Mouse (Mus musculus): Measurements from ENCODE around the gene Ccdc13. TPM values are rescaled to one million over a fixed set of nuclear protein-coding genes. Genes with fewer than 3 reads are reported as not detected.

The Ccdc13 gene
- 0.23 TPM in 1 of 2 replicates, not detected in the other for polyA plus RNA-seq (2015; fragmentation: Nextera tagmentation; extraction: Ambion mirVana)

GRCm38 (mm10) chr9:121838829-121839621, at the start of gene Ccdc13:
Gene Ccdc13, minus strand, starts transcription at chr9:121839461.
- Histone ChIP-seq H3K4me3 (peak within 1 kb of the TSS; percentile 58), H3K9me3 (replicated peaks) (no peaks in the 10 kb centered on the region), H3K9ac (peak within 1 kb of the TSS; percentile 52), H3K27me3 (no peaks in the 10 kb centered on the region), H3K36me3 (no peaks in the 10 kb centered on the region), H3K4me1 (replicated peaks) (peaks cover 11% of the 10 kb centered on the region), H3K4me2 (peak within 1 kb of the TSS; percentile 93), H3K27ac (no peak within 1 kb of the TSS)
- peak; percentile 73 for ATAC-seq (replicated peaks; ENCODE audit: insufficient number of reproducible peaks, insufficient read depth, low FRiP score, low read depth)
- WGBS, result 4% methylated on average over 61 of the region's 61 CpGs

GRCm38 (mm10) chr9:121882015-121882457, 42.8 kb upstream of the Ccdc13 start:
- ATAC-seq (replicated peaks; ENCODE audit: insufficient number of reproducible peaks, insufficient read depth, low FRiP score, low read depth), result no peak
- Histone ChIP-seq H3K27ac (no peak overlapping the region), H3K9me3 (replicated peaks) (no peaks in the 10 kb centered on the region), H3K27me3 (no peaks in the 10 kb centered on the region), H3K4me3 (no peak overlapping the region), H3K4me1 (replicated peaks) (peaks cover 4% of the 10 kb centered on the region; the same call in 1 of the 2 replicates), H3K36me3 (no peaks in the 10 kb centered on the region), H3K9ac (no peak overlapping the region), H3K4me2 (no peak overlapping the region)
- 39% methylated on average over 7 of the region's 7 CpGs for WGBS

DNA sequence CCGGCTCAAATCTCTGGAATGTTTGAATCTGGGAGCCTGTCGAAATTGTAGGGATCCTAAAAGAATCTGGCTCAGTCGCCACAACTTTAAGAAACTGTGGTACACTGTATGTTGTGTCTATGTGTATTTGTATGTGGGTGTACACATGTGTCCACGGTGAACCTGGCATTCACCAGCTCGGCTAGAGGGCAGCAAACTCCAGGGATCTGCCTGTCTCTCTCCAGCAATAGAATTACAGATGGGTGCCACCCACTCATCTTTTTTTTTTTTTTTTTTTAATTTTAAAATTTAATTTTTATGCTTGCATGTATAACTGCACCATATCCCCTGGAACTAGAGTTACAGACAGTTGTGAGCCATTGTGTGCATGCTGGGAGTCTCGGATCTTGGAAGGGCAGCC, 42.0 kb upstream of the Ccdc13 start:
- H3K27ac ChIP-seq, result no peak overlapping the region

DNA sequence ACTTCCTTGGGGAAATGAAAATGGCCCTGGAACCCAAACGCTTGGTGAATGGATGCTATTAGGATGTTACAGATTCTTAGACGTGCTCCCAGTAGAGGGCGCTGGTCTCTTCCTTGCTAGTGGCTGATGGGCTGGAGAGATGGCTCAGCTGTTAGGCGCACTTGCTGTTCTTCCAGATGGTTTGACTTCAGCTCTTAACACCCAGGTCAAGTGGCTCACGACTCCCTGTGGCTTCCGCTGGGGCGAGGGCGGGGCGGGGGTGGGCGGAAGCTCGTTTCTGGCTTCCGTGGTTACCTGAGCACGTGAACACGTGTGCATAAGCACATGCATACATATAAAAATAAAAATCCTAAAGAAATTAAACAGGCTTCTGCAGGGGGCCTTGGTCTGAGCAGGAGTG, 41.6 kb upstream of the Ccdc13 start:
- Histone ChIP-seq H3K27ac (no peak overlapping the region), H3K4me3 (no peak overlapping the region), H3K9ac (no peak overlapping the region), H3K4me2 (peak overlapping the region; percentile 35; the same call in 1 of the 2 replicates), H3K36me3 (no peaks in the 10 kb centered on the region), H3K27me3 (no peaks in the 10 kb centered on the region), H3K9me3 (replicated peaks) (no peaks in the 10 kb centered on the region), H3K4me1 (replicated peaks) (peaks cover 4% of the 10 kb centered on the region; the same call in 1 of the 2 replicates)
- 19% methylated on average over 14 of the region's 14 CpGs for WGBS
- no peak for ATAC-seq (replicated peaks; ENCODE audit: insufficient number of reproducible peaks, insufficient read depth, low FRiP score, low read depth)

More for the DNA sequence above, 42.0 kb upstream of the Ccdc13 start:
- Histone ChIP-seq H3K27me3 (no peaks in the 10 kb centered on the region), H3K4me3 (no peak overlapping the region), H3K4me2 (peak overlapping the region; percentile 35; the same call in 1 of the 2 replicates), H3K9ac (no peak overlapping the region), H3K4me1 (replicated peaks) (peaks cover 4% of the 10 kb centered on the region; the same call in 1 of the 2 replicates), H3K9me3 (replicated peaks) (no peaks in the 10 kb centered on the region), H3K36me3 (no peaks in the 10 kb centered on the region)
- 59% methylated on average over 6 of the region's 6 CpGs for WGBS
- ATAC-seq (replicated peaks; ENCODE audit: insufficient number of reproducible peaks, insufficient read depth, low FRiP score, low read depth), result no peak

- Histone ChIP-seq H3K36me3 (no peaks in the 10 kb centered on the region), H3K27ac (no peak overlapping the region), H3K4me1 (replicated peaks) (peaks cover 4% of the 10 kb centered on the region; the same call in 1 of the 2 replicates), H3K4me2 (no peak overlapping the region), H3K4me3 (no peak overlapping the region), H3K9me3 (replicated peaks) (no peaks in the 10 kb centered on the region), H3K9ac (no peak overlapping the region), H3K27me3 (no peaks in the 10 kb centered on the region)
- WGBS, result 17% methylated on average over 3 of the region's 3 CpGs
- no peak for ATAC-seq (replicated peaks; ENCODE audit: insufficient number of reproducible peaks, insufficient read depth, low FRiP score, low read depth)
These were observed 37.9 kb upstream of the Ccdc13 start for GRCm38 (mm10) chr9:121877052-121877740.

- Histone ChIP-seq H3K9ac (no peak overlapping the region), H3K9me3 (replicated peaks) (no peaks in the 10 kb centered on the region), H3K4me2 (no peak overlapping the region), H3K4me1 (replicated peaks) (no peaks in the 10 kb centered on the region), H3K27ac (no peak overlapping the region), H3K36me3 (no peaks in the 10 kb centered on the region), H3K27me3 (no peaks in the 10 kb centered on the region), H3K4me3 (no peak overlapping the region)
- ATAC-seq (replicated peaks; ENCODE audit: insufficient number of reproducible peaks, insufficient read depth, low FRiP score, low read depth), result no peak
These were observed 34.3 kb upstream of the Ccdc13 start for GRCm38 (mm10) chr9:121873578-121873977.

GRCm38 (mm10) chr9:121872062-121872683, 32.9 kb upstream of the Ccdc13 start:
- H3K4me3 ChIP-seq, result no peak overlapping the region

DNA sequence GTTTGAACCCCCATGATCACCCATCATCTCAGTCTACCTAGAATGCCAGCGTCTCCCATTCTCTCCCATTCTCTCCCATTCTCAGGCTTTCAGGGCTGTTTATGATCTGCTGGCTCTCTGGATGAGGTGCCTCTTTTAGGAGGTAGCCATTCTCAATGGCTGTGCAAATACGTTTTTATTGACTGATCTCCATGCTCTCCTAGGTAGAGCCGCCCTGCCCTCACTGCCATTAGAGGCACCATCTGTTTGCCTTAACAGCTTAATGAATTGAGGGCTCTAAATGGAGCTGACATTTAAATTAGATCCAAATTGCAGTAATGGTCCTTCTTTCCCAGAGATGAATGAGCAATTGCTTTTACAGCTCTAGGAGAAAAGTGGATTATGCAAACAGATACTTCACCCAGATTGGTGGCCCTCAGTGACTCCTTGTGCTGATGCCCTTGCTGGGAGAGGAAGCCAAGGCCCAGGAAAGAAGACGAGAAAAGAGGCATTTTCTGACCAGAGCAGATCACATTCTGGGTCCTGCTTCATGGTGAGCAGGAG, 30.8 kb upstream of the Ccdc13 start:
- WGBS, result 60% methylated on average over 4 of the region's 4 CpGs
- Histone ChIP-seq H3K9ac (no peak overlapping the region), H3K4me3 (no peak overlapping the region), H3K4me2 (no peak overlapping the region), H3K9me3 (replicated peaks) (no peaks in the 10 kb centered on the region), H3K27ac (no peak overlapping the region), H3K4me1 (replicated peaks) (no peaks in the 10 kb centered on the region), H3K36me3 (no peaks in the 10 kb centered on the region), H3K27me3 (no peaks in the 10 kb centered on the region)
- no peak for ATAC-seq (replicated peaks; ENCODE audit: insufficient number of reproducible peaks, insufficient read depth, low FRiP score, low read depth)

More at GRCm38 (mm10) chr9:121872062-121872683, 32.9 kb upstream of the Ccdc13 start:
- H3K4me2 ChIP-seq, result no peak overlapping the region
- no peak for ATAC-seq (replicated peaks; ENCODE audit: insufficient number of reproducible peaks, insufficient read depth, low FRiP score, low read depth)
- no peaks in the 10 kb centered on the region for H3K36me3 ChIP-seq
- no peaks in the 10 kb centered on the region for H3K27me3 ChIP-seq
- H3K4me1 ChIP-seq (replicated peaks), result no peaks in the 10 kb centered on the region
- no peak overlapping the region for H3K27ac ChIP-seq
- H3K9ac ChIP-seq, result no peak overlapping the region
- H3K9me3 ChIP-seq (replicated peaks), result no peaks in the 10 kb centered on the region
- WGBS, result 85% methylated on average over 2 of the region's 2 CpGs

- H3K9ac ChIP-seq, result no peak overlapping the region
- no peaks in the 10 kb centered on the region for H3K36me3 ChIP-seq
- H3K4me1 ChIP-seq (replicated peaks), result no peaks in the 10 kb centered on the region
- H3K27ac ChIP-seq, result no peak overlapping the region
- no peaks in the 10 kb centered on the region for H3K9me3 ChIP-seq (replicated peaks)
- no peak overlapping the region for H3K4me3 ChIP-seq
- 87% methylated on average over 5 of the region's 5 CpGs for WGBS
- ATAC-seq (replicated peaks; ENCODE audit: insufficient number of reproducible peaks, insufficient read depth, low FRiP score, low read depth), result no peak
- H3K27me3 ChIP-seq, result no peaks in the 10 kb centered on the region
- no peak overlapping the region for H3K4me2 ChIP-seq
These were observed 30.2 kb upstream of the Ccdc13 start for GRCm38 (mm10) chr9:121869432-121869831.

- H3K9ac ChIP-seq, result no peak overlapping the region
- no peak for ATAC-seq (replicated peaks; ENCODE audit: insufficient number of reproducible peaks, insufficient read depth, low FRiP score, low read depth)
- 73% methylated on average over 6 of the region's 6 CpGs for WGBS
- H3K4me1 ChIP-seq (replicated peaks), result no peaks in the 10 kb centered on the region
- H3K4me3 ChIP-seq, result no peak overlapping the region
- no peak overlapping the region for H3K4me2 ChIP-seq
- no peaks in the 10 kb centered on the region for H3K9me3 ChIP-seq (replicated peaks)
- no peak overlapping the region for H3K27ac ChIP-seq
- no peaks in the 10 kb centered on the region for H3K27me3 ChIP-seq
- H3K36me3 ChIP-seq, result no peaks in the 10 kb centered on the region
These were observed 29.0 kb upstream of the Ccdc13 start for GRCm38 (mm10) chr9:121868236-121868635.

DNA sequence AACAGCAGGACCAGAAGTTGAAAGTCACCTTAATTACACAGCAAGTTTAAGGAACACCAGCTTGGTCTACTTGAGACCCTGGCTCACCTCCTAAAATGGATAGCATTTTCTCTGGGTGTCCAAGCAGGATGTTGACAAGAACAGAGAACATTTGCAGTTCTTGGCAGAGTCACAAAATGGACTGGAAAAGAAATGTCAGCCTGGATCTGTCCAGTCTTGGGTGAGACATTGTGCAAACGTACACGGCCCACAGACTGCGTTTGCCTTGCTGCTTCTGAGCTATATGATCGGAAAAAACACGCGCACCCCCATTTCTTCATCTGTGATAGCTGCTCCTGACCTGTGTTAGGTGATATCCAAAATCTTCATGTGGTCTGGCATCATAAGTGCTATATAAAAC, 28.4 kb upstream of the Ccdc13 start:
- Histone ChIP-seq H3K27ac (peak overlapping the region; percentile 40; the same call in 1 of the 2 replicates), H3K4me1 (replicated peaks) (no peaks in the 10 kb centered on the region), H3K36me3 (no peaks in the 10 kb centered on the region), H3K4me3 (no peak overlapping the region), H3K9ac (no peak overlapping the region), H3K4me2 (no peak overlapping the region), H3K27me3 (no peaks in the 10 kb centered on the region), H3K9me3 (replicated peaks) (no peaks in the 10 kb centered on the region)
- WGBS, result 65% methylated on average over 6 of the region's 6 CpGs
- 0 out of 2 replicates have a peak, but pooled peaks have one; percentile 43 for ATAC-seq (replicated peaks; ENCODE audit: insufficient number of reproducible peaks, insufficient read depth, low FRiP score, low read depth)

Data from heart, embryonic 15.5 days (tissue).